Mouse (Mus musculus): Measurements from ENCODE around the gene Kctd20.

GRCm38 (mm10) chr17:29018292-29018984 is 66.7 kb downstream of the Kctd20 start:
- TF ChIP-seq CTCF (IDR thresholded peaks at IDR 0.05; ENCODE audit: low read depth), result peak; percentile 72
- TF ChIP-seq EP300 (IDR thresholded peaks at IDR 0.05; ENCODE audit: low read depth), result no peak

Measured in liver, postnatal 0 days (tissue).